Mouse (Mus musculus) kidney, embryonic 14.5 days (tissue): ENCODE measurements around the gene Zdhhc18. TPM values are rescaled to one million over a fixed set of nuclear protein-coding genes. Genes with fewer than 3 reads are reported as not detected.
A peak's percentile ranks its signal among the peaks of the same experiment; 100 is the strongest.
"Not testable (repeated sequence)": the region's sequence is repeated elsewhere in the genome, so short reads cannot be mapped to it uniquely, and the experiment has no call there.

ENCODE experiments used
- ATAC-seq: fragments of 200-750 bp; cut with Nextera tagmentation; 2 replicates; pipeline ENCODE4 v1.8.0; 2017; ENCODE audit warnings: moderate number of reproducible peaks, mild to moderate bottlenecking, moderate TSS enrichment, moderate library complexity; ENCODE audit not compliant: low FRiP score, low TSS enrichment
- H3K27ac ChIP-seq: fragments of 300-500 bp; sonication (generic); 2 replicates; pipeline ENCODE4 v1.5.1; 2014; ENCODE audit warnings: low read depth, mild to moderate bottlenecking, low read length, moderate library complexity, mixed read lengths
- H3K27me3 ChIP-seq: fragments of 300-500 bp; sonication (generic); 2 replicates; pipeline ENCODE4 v1.6.1; 2014; ENCODE audit warnings: mild to moderate bottlenecking, low read length; ENCODE audit not compliant: control insufficient read depth, insufficient read depth
- H3K36me3 ChIP-seq: fragments of 300-500 bp; sonication (generic); 2 replicates; pipeline ENCODE4 v1.6.1; 2014; ENCODE audit warnings: low read length, mixed read lengths; ENCODE audit not compliant: control insufficient read depth, insufficient read depth
- H3K4me1 ChIP-seq: fragments of 300-500 bp; sonication (generic); 2 replicates; pipeline ENCODE4 v1.6.1; 2014; ENCODE audit warnings: low read length, mixed read lengths; ENCODE audit not compliant: control insufficient read depth, insufficient read depth
- H3K4me2 ChIP-seq: fragments of 300-500 bp; sonication (generic); replicated peaks from 2 replicates; pipeline ENCODE4 v1.6.1; 2014; ENCODE audit warnings: low read depth, mild to moderate bottlenecking, low read length
- H3K4me3 ChIP-seq: fragments of 300-500 bp; sonication (generic); 2 replicates; pipeline ENCODE4 v1.5.1; 2014; ENCODE audit warnings: mild to moderate bottlenecking, low read length
- H3K9ac ChIP-seq: fragments of 300-500 bp; sonication (generic); 2 replicates; pipeline ENCODE4 v1.6.1; 2014; ENCODE audit warnings: low read depth, mild to moderate bottlenecking, low read length, moderate library complexity
- H3K9me3 ChIP-seq: fragments of 300-500 bp; sonication (generic); 2 replicates; pipeline ENCODE4 v1.6.1; 2016; ENCODE audit warnings: low read length; ENCODE audit not compliant: control insufficient read depth
- whole genome bisulfite sequencing: fragments of 180-500 bp; shearing (Covaris S2); extraction: QIAGEN DNeasy Blood & Tissue Kit; methylation state at CpG from one replicate; pipeline ENCODE4 v1.1.7; 2014; 5-methylcytosine and 5-hydroxymethylcytosine counted together
- polyA plus RNA-seq: library from polyadenylated mRNA; unstranded; fragments of >200 nt; fragmentation: Nextera tagmentation; extraction: Ambion mirVana; gene quantifications from 2 replicates; pipeline ENCODE4 v1.2.1, GENCODE M21; 2014

The Zdhhc18 gene
- polyA plus RNA-seq, 1 experiment from 2014 or later, result 3.0 TPM

DNA sequence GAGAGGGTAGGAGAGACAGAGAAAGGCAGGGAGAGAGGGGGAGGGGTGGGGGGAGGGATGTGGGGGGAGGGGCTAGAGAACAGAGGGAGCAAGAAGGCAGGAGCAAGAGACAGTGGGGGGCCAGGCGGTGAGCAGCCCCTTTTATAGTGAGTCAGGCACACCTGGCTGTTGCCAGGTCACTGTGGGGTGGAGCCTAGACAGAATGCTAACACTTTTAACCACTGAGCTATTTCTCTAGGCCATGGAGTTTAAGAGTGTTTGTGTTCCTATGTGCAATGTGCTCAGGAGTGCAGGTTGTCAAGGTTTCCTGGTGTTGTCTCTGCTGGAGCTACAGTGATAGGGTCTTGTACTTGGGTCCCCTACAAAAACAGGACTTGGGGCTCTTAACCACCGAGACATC is 8.8 kb upstream of the Zdhhc18 start:
- Histone ChIP-seq H3K36me3 (peaks cover 8% of the 10 kb centered on the region; the same call in 1 of the 2 replicates), H3K27me3 (no peaks in the 10 kb centered on the region), H3K4me3 (no peak overlapping the region), H3K4me2 (peak overlapping the region; percentile 49), H3K27ac (peak overlapping the region; percentile 96; the same call in 1 of the 2 replicates), H3K9ac (no peak overlapping the region), H3K9me3 (no peaks in the 10 kb centered on the region), H3K4me1 (peaks cover 34% of the 10 kb centered on the region)
- ATAC-seq, result no peak
- 40% methylated on average over 2 of the region's 2 CpGs for WGBS

DNA sequence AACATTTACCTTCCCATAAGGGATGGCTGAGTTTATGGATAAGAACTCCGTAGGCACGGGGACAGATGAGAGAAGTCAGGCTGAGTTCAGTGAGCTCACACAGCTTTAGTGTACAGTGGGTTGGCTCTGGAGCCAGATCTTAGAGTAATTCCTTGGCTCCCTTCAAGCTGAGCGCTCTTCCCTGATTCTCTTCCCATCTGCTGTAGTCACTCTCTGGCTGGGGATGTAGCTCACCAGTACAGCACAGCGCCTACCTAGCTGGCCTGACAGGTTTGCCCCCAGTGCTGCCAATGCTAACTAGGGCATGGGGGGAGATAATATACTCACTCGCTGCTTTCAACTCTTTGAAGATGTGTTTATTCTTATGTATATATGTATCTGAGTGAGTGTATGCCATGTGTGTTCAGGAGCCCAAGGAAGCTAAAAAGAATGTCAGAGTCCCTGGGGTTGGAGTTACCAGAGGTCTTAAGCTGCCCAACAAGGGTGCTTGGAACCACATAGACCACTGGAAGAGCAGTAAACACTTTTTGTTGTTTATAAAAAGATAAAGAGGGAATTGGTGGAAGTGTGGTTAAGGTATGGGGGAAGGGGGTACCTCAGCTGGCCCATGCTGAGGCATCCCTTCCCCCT is 8.0 kb upstream of the Zdhhc18 start:
- 75% methylated on average over 5 of the region's 5 CpGs for WGBS
- Histone ChIP-seq H3K27me3 (no peaks in the 10 kb centered on the region), H3K27ac (no peak overlapping the region), H3K4me3 (no peak overlapping the region), H3K9ac (no peak overlapping the region; the same call in 1 of the 2 replicates), H3K36me3 (peaks cover 8% of the 10 kb centered on the region; the same call in 1 of the 2 replicates), H3K9me3 (no peaks in the 10 kb centered on the region), H3K4me1 (peaks cover 34% of the 10 kb centered on the region), H3K4me2 (no peak overlapping the region)
- ATAC-seq, result no peak

DNA sequence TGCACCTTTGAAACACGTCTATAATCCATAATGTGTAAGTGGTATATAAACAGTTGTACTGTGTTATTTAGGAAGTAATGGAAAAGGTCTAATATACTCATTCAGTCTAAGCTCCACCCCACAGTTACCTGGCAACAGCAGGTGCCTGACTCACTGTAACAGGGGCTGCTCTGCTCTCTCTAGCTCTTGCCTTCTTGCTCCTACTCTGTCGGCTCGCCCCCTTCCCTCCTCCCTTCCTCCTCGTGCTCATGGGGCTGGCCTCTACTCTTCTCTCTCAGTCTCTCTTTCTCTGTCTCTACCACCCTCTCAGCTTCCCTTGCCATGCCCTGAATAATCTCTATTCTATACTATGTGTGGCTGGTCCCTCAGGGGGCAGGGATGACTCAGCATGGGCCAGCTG is 7.0 kb upstream of the Zdhhc18 start:
- 24% methylated on average over 4 of the region's 4 CpGs for WGBS

DNA sequence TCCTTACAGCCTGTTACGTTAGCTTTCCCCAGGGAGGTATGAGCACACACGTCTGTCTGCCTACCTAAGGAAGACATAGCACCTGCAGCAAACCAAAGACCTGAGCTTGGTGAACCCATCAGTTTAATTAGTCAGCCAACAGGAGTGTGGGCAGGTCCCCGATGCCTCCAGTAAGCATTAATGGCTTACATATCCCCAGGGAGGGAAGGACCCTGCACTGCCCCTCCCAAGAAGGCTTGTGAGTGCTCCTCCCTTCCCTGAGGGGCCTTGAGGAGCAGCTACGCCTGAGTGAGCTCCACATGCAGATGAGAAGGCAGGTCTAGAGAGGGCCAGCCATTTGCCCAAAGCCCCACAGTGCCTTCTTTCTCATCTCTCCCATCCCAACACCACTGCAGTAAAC is 6.3 kb upstream of the Zdhhc18 start:
- ATAC-seq, result peak; percentile 54
- Histone ChIP-seq H3K4me3 (no peak overlapping the region), H3K9ac (no peak overlapping the region), H3K4me2 (no peak overlapping the region), H3K27ac (no peak overlapping the region), H3K27me3 (no peaks in the 10 kb centered on the region), H3K36me3 (no peaks in the 10 kb centered on the region), H3K9me3 (no peaks in the 10 kb centered on the region), H3K4me1 (peaks cover 30% of the 10 kb centered on the region)
- 26% methylated on average over 4 of the region's 4 CpGs for WGBS

More for the DNA sequence above, 7.0 kb upstream of the Zdhhc18 start:
- H3K9me3 ChIP-seq, result no peaks in the 10 kb centered on the region
- no peaks in the 10 kb centered on the region for H3K27me3 ChIP-seq
- H3K9ac ChIP-seq, result no peak overlapping the region
- H3K27ac ChIP-seq, result no peak overlapping the region
- peaks cover 30% of the 10 kb centered on the region for H3K4me1 ChIP-seq
- ATAC-seq, result no peak
- H3K36me3 ChIP-seq, result peaks cover under 1% of the 10 kb centered on the region; the same call in 1 of the 2 replicates
- H3K4me3 ChIP-seq, result no peak overlapping the region
- H3K4me2 ChIP-seq, result no peak overlapping the region

DNA sequence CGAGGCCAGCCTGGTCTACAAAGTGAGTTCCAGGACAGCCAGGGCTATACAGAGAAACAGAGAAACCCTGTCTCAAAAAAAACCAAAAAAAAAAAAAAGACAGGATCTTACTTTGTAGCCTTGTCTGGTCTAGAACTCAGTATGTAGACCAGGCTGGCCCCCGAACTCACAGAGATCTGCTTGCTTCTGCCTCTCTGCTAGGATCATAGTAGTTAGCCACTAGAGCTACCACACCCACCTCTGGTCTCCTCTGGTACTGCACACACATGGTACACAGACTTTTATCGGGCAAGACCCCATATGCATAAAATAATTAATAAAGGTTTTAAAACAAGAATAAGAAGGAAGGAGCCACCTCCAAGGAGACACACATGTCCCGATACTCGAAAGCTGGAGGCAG is 4.1 kb upstream of the Zdhhc18 start:
- not testable (repeated sequence) for H3K36me3 ChIP-seq, H3K9ac ChIP-seq, ATAC-seq, H3K4me3 ChIP-seq, H3K27ac ChIP-seq, H3K27me3 ChIP-seq, H3K4me2 ChIP-seq, H3K9me3 ChIP-seq
- 98% methylated on average over 5 of the region's 5 CpGs for WGBS
- H3K4me1 ChIP-seq, result peaks cover 12% of the 10 kb centered on the region

DNA sequence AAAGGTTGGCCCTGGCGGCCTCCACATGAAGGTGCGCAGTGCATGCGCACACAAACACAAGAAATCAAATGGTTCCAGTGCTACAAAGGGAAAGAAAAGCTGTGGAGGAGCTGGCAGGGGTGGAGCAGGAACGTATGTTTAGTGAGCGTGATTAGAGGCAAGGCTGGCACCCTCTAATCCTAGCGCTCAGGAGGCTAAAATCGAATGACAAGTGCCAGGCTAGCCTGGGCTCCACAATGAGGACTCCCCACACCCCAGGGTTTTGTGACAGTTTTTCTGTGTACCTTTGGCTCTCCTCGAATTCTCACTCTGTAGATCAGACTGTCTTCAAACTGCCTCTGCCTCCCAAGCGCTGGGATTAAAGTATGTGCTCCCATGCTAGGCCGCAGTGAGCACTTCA is 2.8 kb upstream of the Zdhhc18 start:
- 84% methylated on average over 10 of the region's 10 CpGs for WGBS
- Histone ChIP-seq H3K4me2 (no peak overlapping the region), H3K9ac (no peak overlapping the region), H3K27ac (no peak overlapping the region), H3K9me3 (no peaks in the 10 kb centered on the region), H3K4me1 (peaks cover 7% of the 10 kb centered on the region), H3K4me3 (no peak overlapping the region), H3K27me3 (no peaks in the 10 kb centered on the region), H3K36me3 (no peaks in the 10 kb centered on the region)
- ATAC-seq, result no peak

DNA sequence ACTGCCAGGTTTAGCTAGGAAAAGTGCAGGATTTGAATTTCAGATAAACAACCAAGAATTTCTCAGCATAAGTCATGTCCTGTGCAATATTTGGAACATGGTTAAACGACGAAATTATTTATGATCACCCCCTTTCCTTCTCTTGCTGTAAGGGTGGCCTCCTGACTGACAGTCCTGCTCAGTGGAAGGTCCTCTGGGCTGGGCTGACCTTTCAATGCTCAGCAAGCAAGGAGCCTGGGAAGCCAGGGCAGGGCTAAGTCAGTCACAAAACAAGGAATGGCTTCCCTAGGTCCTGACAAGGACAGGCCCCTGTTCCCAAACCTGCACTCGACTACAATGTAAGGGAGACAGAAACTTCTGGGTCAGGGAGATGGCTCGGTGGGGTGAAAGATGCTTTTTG is 2.0 kb upstream of the Zdhhc18 start:
- no peak overlapping the region for H3K4me2 ChIP-seq
- no peak overlapping the region for H3K27ac ChIP-seq
- H3K27me3 ChIP-seq, result no peaks in the 10 kb centered on the region
- H3K4me3 ChIP-seq, result no peak overlapping the region
- no peak for ATAC-seq
- no peaks in the 10 kb centered on the region for H3K36me3 ChIP-seq
- H3K9ac ChIP-seq, result no peak overlapping the region
- H3K9me3 ChIP-seq, result no peaks in the 10 kb centered on the region
- WGBS, result 56% methylated on average over 4 of the region's 4 CpGs
- H3K4me1 ChIP-seq, result peaks cover 7% of the 10 kb centered on the region

DNA sequence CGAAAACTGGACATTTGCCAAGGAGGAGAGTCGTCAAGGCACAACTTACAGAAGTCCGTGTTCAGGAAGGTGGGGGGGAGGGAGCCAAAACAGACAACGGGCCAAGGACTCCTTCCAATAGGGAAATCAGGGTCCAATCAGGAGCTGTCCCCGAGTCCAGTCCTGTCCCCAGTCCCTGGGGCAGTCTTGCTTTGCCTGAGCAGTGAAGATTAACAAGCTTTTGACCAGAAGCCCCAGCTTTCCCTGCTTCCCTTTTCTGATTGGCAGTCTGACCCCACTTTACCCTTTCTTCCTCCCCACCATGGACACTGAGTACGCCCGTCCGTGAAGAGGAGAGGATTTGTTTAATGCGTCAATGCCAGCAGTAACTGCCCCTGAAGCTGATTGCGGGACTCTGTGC is 1.5 kb upstream of the Zdhhc18 start:
- Histone ChIP-seq H3K27me3 (no peaks in the 10 kb centered on the region), H3K27ac (no peak overlapping the region), H3K9ac (no peak overlapping the region), H3K4me1 (peaks cover 7% of the 10 kb centered on the region), H3K9me3 (no peaks in the 10 kb centered on the region), H3K36me3 (no peaks in the 10 kb centered on the region), H3K4me3 (no peak overlapping the region), H3K4me2 (no peak overlapping the region)
- ATAC-seq, result no peak
- 35% methylated on average over 10 of the region's 10 CpGs for WGBS

DNA sequence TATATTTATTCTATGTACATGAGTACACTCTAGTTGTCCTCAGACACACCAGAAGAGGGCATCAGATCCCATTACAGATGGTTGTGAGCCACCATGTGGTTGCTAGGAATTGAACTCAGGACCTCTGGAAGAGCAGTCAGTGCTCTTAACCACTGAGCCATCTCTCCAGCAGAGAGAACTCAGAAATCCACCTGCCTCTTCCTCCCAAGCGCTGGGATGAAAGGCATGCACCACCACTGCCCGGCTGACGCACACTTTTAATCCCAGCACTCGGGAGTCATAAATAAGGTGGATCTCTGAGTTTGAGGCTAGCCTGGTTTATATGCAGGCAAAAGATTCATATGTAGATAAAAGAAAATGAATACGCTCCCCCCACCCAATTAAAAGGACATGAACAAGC is 490 bp downstream of the Zdhhc18 start:
- H3K9ac ChIP-seq, H3K27me3 ChIP-seq, H3K9me3 ChIP-seq, ATAC-seq, H3K4me3 ChIP-seq, H3K36me3 ChIP-seq, H3K4me1 ChIP-seq: not testable (repeated sequence)
- WGBS, result 77% methylated on average over 5 of the region's 5 CpGs
- H3K27ac ChIP-seq, result 0 out of 2 replicates have a peak overlapping the region, but pooled peaks have one; percentile 51
- H3K4me2 ChIP-seq, result peak overlapping the region; percentile 22; the same call in 1 of the 2 replicates
